Mouse (Mus musculus) stomach, embryonic 16.5 days (tissue): Measurements from ENCODE around the gene Unc13a. TPM values are rescaled to one million over a fixed set of nuclear protein-coding genes. Genes with fewer than 3 reads are reported as not detected.

ENCODE experiments used
- ATAC-seq: fragments of 200-750 bp; cut with Nextera tagmentation; 2 replicates; pipeline ENCODE4 v1.8.0; 2017; ENCODE audit warnings: moderate number of reproducible peaks, moderate TSS enrichment; ENCODE audit not compliant: insufficient read depth, low FRiP score
- H3K27ac ChIP-seq: fragments of 300-500 bp; sonication (generic); 2 replicates; pipeline ENCODE4 v1.5.1; 2014; ENCODE audit warnings: low read length
- H3K27me3 ChIP-seq: fragments of 300-500 bp; sonication (generic); 2 replicates; pipeline ENCODE4 v1.6.1; 2014; ENCODE audit warnings: low read length, control low read depth, mixed read lengths; ENCODE audit not compliant: control insufficient read depth, insufficient read depth
- H3K36me3 ChIP-seq: fragments of 300-500 bp; sonication (generic); 2 replicates; pipeline ENCODE4 v1.6.1; 2014; ENCODE audit warnings: low read length; ENCODE audit not compliant: control insufficient read depth, insufficient read depth
- H3K4me1 ChIP-seq: fragments of 300-500 bp; sonication (generic); 2 replicates; pipeline ENCODE4 v1.6.1; 2014; ENCODE audit warnings: low read length, control low read depth, mixed read lengths; ENCODE audit not compliant: control insufficient read depth, insufficient read depth
- H3K4me2 ChIP-seq: fragments of 300-500 bp; sonication (generic); 2 replicates; pipeline ENCODE4 v1.6.1; 2014; ENCODE audit warnings: low read depth, low read length, mixed read lengths
- H3K4me3 ChIP-seq: fragments of 300-500 bp; sonication (generic); replicated peaks from 2 replicates; pipeline ENCODE4 v1.5.1; 2014; ENCODE audit warnings: mild to moderate bottlenecking, low read length
- H3K9ac ChIP-seq: fragments of 300-500 bp; sonication (generic); 2 replicates; pipeline ENCODE4 v1.6.1; 2014; ENCODE audit warnings: low read length
- H3K9me3 ChIP-seq: fragments of 300-500 bp; sonication (generic); replicated peaks from 2 replicates; pipeline ENCODE4 v1.6.1; 2016; ENCODE audit warnings: low read length, control low read depth; ENCODE audit not compliant: control insufficient read depth
- WGBS: fragments of 180-500 bp; shearing (Covaris S2); extraction: QIAGEN DNeasy Blood & Tissue Kit; methylation state at CpG from one replicate; pipeline ENCODE4 v1.1.7; 2014; 5-methylcytosine and 5-hydroxymethylcytosine counted together
- polyA plus RNA-seq: library from polyadenylated mRNA; unstranded; fragments of >200 nt; fragmentation: Nextera tagmentation; extraction: Ambion mirVana; gene quantifications from 2 replicates; pipeline ENCODE4 v1.2.1, GENCODE M21; 2015

The Unc13a gene
- polyA plus RNA-seq, 1 experiment from 2014 or later = 1.2 TPM

DNA sequence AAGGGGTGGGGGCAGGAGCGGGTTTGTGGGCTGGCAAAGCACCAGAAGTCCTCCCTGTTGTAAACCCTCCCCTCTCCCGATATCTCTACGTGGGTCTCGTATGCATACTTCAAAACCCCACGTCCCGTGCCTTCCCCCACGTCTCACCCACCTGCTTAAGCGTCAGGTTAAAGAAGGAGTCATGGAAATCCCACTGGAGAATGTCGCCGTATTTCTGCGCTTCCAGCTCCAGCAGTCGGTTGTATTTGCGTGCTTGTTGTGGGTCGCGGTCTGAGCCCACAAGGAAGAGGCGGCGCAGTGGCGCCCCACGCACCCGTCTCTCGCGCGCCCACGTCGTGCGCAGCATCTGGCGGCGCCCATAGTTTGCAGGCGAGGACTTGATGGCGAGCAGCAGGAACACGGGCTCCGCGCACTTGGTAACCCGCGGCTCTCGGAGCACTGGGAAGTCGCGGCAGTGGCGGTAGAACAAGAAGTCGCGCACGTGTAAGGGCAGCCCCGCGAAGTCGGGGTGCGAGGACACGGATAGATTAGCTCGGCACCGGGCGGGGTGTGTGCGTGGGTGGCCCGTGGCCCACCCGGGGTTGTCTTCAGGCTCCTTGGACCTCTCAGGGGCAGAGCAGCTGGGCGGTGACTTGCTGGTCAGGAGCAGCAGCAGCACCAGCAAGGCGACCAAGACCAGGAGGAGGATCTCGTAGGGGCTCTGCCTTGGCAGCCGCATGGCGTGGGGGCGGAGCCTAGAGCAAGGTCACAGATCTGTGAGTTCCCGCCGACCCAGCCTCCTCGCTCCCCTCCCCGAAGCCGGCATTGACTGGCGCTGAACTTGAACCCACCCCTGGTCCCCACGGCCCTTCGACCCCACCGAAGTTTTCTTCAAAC lies 21.8 kb upstream of the Unc13a start:
- Histone ChIP-seq H3K27ac (no peak overlapping the region), H3K4me1 (peaks cover 6% of the 10 kb centered on the region), H3K9me3 (no peaks in the 10 kb centered on the region), H3K4me3 (peak overlapping the region; percentile 18), H3K36me3 (no peaks in the 10 kb centered on the region), H3K27me3 (peaks cover 67% of the 10 kb centered on the region), H3K9ac (no peak overlapping the region), H3K4me2 (peak overlapping the region; percentile 33)
- peak; percentile 14; the same call in 1 of the 2 replicates for ATAC-seq
- 14% methylated on average over 68 of the region's 68 CpGs for WGBS

DNA sequence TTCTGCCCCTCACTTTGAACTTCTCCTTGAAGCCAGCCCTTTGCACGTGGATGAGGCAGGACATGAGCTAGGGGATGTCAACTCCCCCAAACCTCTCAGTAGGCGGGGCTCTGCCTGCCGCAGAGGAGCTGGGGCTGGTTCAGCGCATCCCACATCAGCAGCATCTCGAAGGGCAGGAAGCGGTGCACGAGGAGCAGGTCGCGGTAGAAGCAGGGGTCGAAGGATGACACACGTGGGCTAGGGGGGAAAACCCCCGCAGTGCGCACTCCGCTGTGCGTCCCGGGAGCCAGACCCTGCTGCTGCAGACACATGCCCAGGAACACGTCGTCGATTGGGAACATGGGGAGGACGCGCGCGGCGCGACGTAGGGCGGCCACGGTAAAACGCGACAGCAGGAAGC lies 21.0 kb upstream of the Unc13a start:
- 17% methylated on average over 30 of the region's 30 CpGs for WGBS
- Histone ChIP-seq H3K9ac (no peak overlapping the region), H3K4me2 (no peak overlapping the region), H3K36me3 (no peaks in the 10 kb centered on the region), H3K9me3 (no peaks in the 10 kb centered on the region), H3K4me1 (peaks cover 6% of the 10 kb centered on the region), H3K27ac (no peak overlapping the region), H3K27me3 (peaks cover 76% of the 10 kb centered on the region), H3K4me3 (peak overlapping the region; percentile 18)
- ATAC-seq = no peak

- WGBS = 10% methylated on average over 33 of the region's 33 CpGs
- Histone ChIP-seq H3K27ac (no peak within 1 kb of the TSS), H3K9me3 (no peaks in the 10 kb centered on the region), H3K36me3 (no peaks in the 10 kb centered on the region), H3K9ac (no peak within 1 kb of the TSS), H3K4me2 (no peak within 1 kb of the TSS), H3K4me3 (no peak within 1 kb of the TSS), H3K27me3 (peaks cover 100% of the 10 kb centered on the region), H3K4me1 (peaks cover 19% of the 10 kb centered on the region)
- no peak for ATAC-seq
These were observed 17.5 kb upstream of the Unc13a start, which contains the start of gene Insl3 for GRCm38 (mm10) chr8:71689028-71689427. TSS of gene Insl3 (plus strand) at chr8:71689214.

DNA sequence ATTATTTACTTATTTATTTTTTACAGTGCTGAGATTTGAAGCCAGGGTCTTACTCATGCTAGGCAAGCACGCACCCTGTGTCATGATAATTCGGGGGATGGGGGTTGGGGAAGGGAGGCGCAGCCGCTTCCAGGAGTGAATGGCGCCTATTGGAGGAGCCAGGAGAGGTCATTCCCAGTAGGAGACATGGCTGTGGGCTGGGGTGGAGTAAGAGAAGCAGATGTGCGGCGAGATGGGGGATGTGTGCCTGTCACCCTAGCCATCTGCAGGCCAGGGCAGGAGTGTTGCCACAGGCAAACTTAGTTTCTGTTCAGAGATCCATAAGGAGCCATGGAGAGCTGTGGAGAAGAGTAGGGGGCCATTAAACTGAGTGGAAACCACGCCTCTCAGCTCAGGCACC lies 16.1 kb upstream of the Unc13a start:
- Histone ChIP-seq H3K4me2 (no peak overlapping the region), H3K4me3 (no peak overlapping the region), H3K9ac (no peak overlapping the region), H3K36me3 (no peaks in the 10 kb centered on the region), H3K9me3 (no peaks in the 10 kb centered on the region), H3K4me1 (peaks cover 15% of the 10 kb centered on the region), H3K27me3 (peaks cover 100% of the 10 kb centered on the region), H3K27ac (no peak overlapping the region)
- no peak for ATAC-seq
- WGBS = 9% methylated on average over 8 of the region's 8 CpGs

DNA sequence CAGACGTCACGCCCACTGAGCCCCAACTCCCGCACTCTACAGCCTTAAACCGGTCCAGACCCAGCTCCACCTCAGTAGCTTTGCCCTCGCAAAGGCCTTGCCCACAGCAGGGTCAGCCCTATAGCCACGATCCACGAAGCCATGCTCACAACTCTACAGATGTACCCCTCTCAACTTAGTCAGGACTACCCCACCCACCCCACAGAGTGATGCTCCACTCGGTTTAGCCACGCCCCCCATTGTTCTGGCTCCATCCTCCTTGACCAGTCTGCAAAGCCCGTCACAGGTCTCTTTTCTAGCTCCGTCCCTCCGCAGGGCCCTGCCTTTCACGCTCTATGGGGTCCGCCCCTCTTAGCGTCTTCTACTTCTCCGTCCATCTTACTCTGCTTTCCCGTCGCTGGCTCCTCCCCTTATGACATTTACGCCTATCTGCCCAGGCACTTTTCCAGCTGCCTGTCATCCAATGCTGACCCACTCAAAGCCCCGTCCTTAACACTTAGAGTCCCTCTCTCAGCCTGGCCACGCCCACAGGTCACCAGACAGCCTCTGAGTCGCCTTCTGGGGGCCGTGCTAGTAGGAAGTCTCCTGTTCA lies 14.7 kb upstream of the Unc13a start:
- Histone ChIP-seq H3K4me3 (peak overlapping the region; percentile 20), H3K9me3 (no peaks in the 10 kb centered on the region), H3K9ac (no peak overlapping the region), H3K4me2 (peak overlapping the region; percentile 44), H3K27me3 (peaks cover 99% of the 10 kb centered on the region), H3K4me1 (peaks cover 20% of the 10 kb centered on the region), H3K27ac (no peak overlapping the region), H3K36me3 (no peaks in the 10 kb centered on the region)
- WGBS = 9% methylated on average over 23 of the region's 23 CpGs
- ATAC-seq = peak; percentile 39; the same call in 1 of the 2 replicates

GRCm38 (mm10) chr8:71685573-71685972 lies 14.0 kb upstream of the Unc13a start:
- WGBS = 18% methylated on average over 29 of the region's 29 CpGs

GRCm38 (mm10) chr8:71684701-71685100 lies 13.1 kb upstream of the Unc13a start:
- Histone ChIP-seq H3K27ac (no peak overlapping the region), H3K9me3 (no peaks in the 10 kb centered on the region), H3K36me3 (no peaks in the 10 kb centered on the region), H3K4me2 (no peak overlapping the region), H3K4me1 (peaks cover 22% of the 10 kb centered on the region), H3K9ac (no peak overlapping the region), H3K4me3 (no peak overlapping the region), H3K27me3 (peaks cover 99% of the 10 kb centered on the region)
- WGBS = 33% methylated on average over 10 of the region's 10 CpGs
- no peak for ATAC-seq

More at GRCm38 (mm10) chr8:71685573-71685972, 14.0 kb upstream of the Unc13a start:
- H3K36me3 ChIP-seq = no peaks in the 10 kb centered on the region
- H3K4me2 ChIP-seq = peak overlapping the region; percentile 44
- no peak overlapping the region for H3K9ac ChIP-seq
- peaks cover 99% of the 10 kb centered on the region for H3K27me3 ChIP-seq
- no peak overlapping the region for H3K27ac ChIP-seq
- peak overlapping the region; percentile 20 for H3K4me3 ChIP-seq
- ATAC-seq = no peak; the same call in 1 of the 2 replicates
- no peaks in the 10 kb centered on the region for H3K9me3 ChIP-seq
- H3K4me1 ChIP-seq = peaks cover 20% of the 10 kb centered on the region

DNA sequence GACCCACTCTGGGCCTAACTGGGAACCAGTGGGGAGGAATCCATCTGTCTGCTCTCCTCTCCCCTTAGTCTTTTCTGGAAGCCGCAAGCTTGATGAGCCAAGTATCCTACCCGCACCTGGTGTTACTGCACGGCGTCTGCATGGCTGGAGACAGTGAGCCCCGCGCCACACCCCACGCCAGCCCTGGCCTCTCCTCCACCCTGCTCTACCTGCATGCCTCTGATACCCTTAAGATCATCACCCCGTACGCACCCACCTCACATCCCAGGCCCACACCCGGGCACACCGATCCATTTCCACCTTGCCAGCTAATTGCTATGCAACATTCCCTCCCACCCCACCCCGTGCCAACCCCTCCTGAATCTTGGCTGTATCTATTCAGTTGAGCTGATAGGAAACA lies 11.3 kb upstream of the Unc13a start:
- H3K27me3 ChIP-seq = peaks cover 89% of the 10 kb centered on the region
- no peak for ATAC-seq
- no peak overlapping the region for H3K4me2 ChIP-seq
- no peaks in the 10 kb centered on the region for H3K36me3 ChIP-seq
- WGBS = 78% methylated on average over 12 of the region's 12 CpGs
- no peak overlapping the region for H3K27ac ChIP-seq
- no peak overlapping the region for H3K9ac ChIP-seq
- peaks cover 27% of the 10 kb centered on the region for H3K4me1 ChIP-seq
- H3K4me3 ChIP-seq = no peak overlapping the region
- H3K9me3 ChIP-seq = no peaks in the 10 kb centered on the region

DNA sequence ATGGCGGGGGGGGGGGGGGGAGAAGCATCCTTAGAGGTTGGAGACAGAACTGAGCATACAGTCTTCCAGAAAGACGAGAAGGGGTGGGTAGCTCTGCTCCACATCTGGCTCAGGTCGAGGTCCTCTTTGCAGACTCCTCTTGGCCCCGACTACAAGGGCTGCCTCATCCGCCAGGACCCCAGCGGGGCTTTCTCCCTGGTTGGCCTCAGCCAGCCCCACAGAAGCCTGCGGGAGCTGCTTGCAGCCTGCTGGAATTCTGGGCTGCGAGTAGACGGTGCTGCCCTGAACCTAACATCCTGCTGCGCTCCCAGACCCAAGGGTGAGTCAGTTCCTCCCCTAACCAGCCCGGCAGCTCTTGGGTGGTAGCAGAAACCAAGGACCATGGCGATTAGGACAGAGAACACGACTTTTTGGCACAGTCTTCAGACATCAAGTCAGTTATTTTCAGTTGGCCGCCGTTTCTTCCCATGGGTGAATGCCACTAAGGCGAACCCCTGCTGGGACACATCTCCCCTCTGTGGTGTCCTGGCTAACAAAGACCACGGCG lies 9.9 kb upstream of the Unc13a start:
- no peaks in the 10 kb centered on the region for H3K36me3 ChIP-seq
- peaks cover 24% of the 10 kb centered on the region for H3K4me1 ChIP-seq
- H3K9me3 ChIP-seq = no peaks in the 10 kb centered on the region
- peaks cover 75% of the 10 kb centered on the region for H3K27me3 ChIP-seq
- ATAC-seq = no peak
- no peak overlapping the region for H3K9ac ChIP-seq
- 25% methylated on average over 17 of the region's 18 CpGs for WGBS
- H3K4me3 ChIP-seq = no peak overlapping the region
- no peak overlapping the region for H3K27ac ChIP-seq
- no peak overlapping the region for H3K4me2 ChIP-seq
